Mouse (Mus musculus) lung, postnatal 0 days (tissue): Measurements from ENCODE around the gene Galnt9. TPM values are rescaled to one million over a fixed set of nuclear protein-coding genes. Genes with fewer than 3 reads are reported as not detected.
A peak's percentile ranks its signal among the peaks of the same experiment; 100 is the strongest.

Experiments used
- ATAC-seq: fragments of 200-750 bp; cut with Nextera tagmentation; 2 replicates; pipeline ENCODE4 v1.8.0; 2017; ENCODE audit warnings: moderate library complexity
- DNase-seq: peaks from one replicate; pipeline ENCODE4 v3.0.0-alpha.2; 2016; ENCODE audit warnings: low spot score
- H3K27ac ChIP-seq: fragments of 300-500 bp; sonication (generic); 2 replicates; pipeline ENCODE4 v1.5.1; 2014; ENCODE audit warnings: antibody characterized with exemption, mild to moderate bottlenecking, low read length, mixed read lengths
- H3K27me3 ChIP-seq: fragments of 300-500 bp; sonication (generic); replicated peaks from 2 replicates; pipeline ENCODE4 v1.6.1; 2014; ENCODE audit warnings: low read length, mixed read lengths; ENCODE audit not compliant: insufficient read depth
- H3K36me3 ChIP-seq: fragments of 300-500 bp; sonication (generic); 2 replicates; pipeline ENCODE4 v1.6.1; 2014; ENCODE audit warnings: low read length, mixed read lengths; ENCODE audit not compliant: insufficient read depth
- H3K4me1 ChIP-seq: fragments of 300-500 bp; sonication (generic); 2 replicates; pipeline ENCODE4 v1.6.1; 2014; ENCODE audit warnings: antibody characterized with exemption, low read depth, low read length, mixed read lengths; ENCODE audit not compliant: insufficient read depth
- H3K4me2 ChIP-seq: fragments of 300-500 bp; sonication (generic); replicated peaks from 2 replicates; pipeline ENCODE4 v1.6.1; 2014; ENCODE audit warnings: low read depth, mild to moderate bottlenecking, low read length, moderate library complexity, mixed read lengths
- H3K4me3 ChIP-seq: fragments of 300-500 bp; sonication (generic); 2 replicates; pipeline ENCODE4 v1.5.1; 2014; ENCODE audit warnings: low read depth, low read length
- H3K9ac ChIP-seq: fragments of 300-500 bp; sonication (generic); replicated peaks from 2 replicates; pipeline ENCODE4 v1.6.1; 2014; ENCODE audit warnings: low read depth, mild to moderate bottlenecking
- H3K9me3 ChIP-seq: fragments of 300-500 bp; sonication (generic); 2 replicates; pipeline ENCODE4 v1.6.1; 2016; ENCODE audit warnings: low read length, mixed read lengths
- CTCF ChIP-seq: IDR thresholded peaks from 2 replicates; pipeline ENCODE4 v1.5.1; 2016; ENCODE audit warnings: antibody characterized with exemption, mild to moderate bottlenecking
- EP300 ChIP-seq: IDR thresholded peaks from 2 replicates; pipeline ENCODE4 v1.6.1; 2016; ENCODE audit warnings: antibody characterized with exemption, mild to moderate bottlenecking, control low read depth
- WGBS: fragments of 180-500 bp; shearing (Covaris S2); extraction: QIAGEN DNeasy Blood & Tissue Kit; methylation state at CpG from one replicate; pipeline ENCODE4 v1.1.7; 2014; 5-methylcytosine and 5-hydroxymethylcytosine counted together
- polyA plus RNA-seq: library from polyadenylated mRNA; unstranded; fragments of >200 nt; fragmentation: Nextera tagmentation; extraction: Ambion mirVana; gene quantifications from 2 replicates; pipeline ENCODE4 v1.2.1, GENCODE M21; 2015

Gene Galnt9
- polyA plus RNA-seq, 1 experiment from 2014 or later, result 0.18 TPM

DNA sequence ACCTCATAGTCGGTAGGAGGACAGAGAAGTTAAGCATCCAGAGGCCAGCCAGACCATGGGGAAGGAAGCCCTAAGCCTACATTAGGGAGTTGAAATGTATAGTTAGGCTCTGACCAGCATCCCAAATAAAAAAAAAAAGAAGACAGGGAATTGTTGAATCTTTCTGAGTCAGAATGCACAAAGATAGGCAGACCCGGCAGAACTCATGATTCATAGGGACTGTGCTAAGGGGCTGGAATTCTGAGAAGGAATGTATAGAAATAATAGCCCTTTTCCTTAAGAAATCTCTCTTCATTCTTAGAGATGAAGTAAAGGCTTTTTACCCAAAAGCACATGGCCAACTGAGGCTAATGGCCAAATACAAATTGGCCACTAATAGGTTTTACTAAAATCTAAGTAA, 60.2 kb downstream of the Galnt9 start:
- Histone ChIP-seq H3K4me3 (no peak overlapping the region), H3K4me1 (no peaks in the 10 kb centered on the region), H3K9me3 (no peaks in the 10 kb centered on the region), H3K9ac (no peak overlapping the region), H3K4me2 (no peak overlapping the region), H3K27me3 (no peaks in the 10 kb centered on the region), H3K36me3 (no peaks in the 10 kb centered on the region), H3K27ac (no peak overlapping the region)
- WGBS, result 78% methylated on average over 2 of the region's 2 CpGs
- ATAC-seq, result no peak
- TF ChIP-seq CTCF (no peak), EP300 (no peak)
- no peak for DNase-seq

DNA sequence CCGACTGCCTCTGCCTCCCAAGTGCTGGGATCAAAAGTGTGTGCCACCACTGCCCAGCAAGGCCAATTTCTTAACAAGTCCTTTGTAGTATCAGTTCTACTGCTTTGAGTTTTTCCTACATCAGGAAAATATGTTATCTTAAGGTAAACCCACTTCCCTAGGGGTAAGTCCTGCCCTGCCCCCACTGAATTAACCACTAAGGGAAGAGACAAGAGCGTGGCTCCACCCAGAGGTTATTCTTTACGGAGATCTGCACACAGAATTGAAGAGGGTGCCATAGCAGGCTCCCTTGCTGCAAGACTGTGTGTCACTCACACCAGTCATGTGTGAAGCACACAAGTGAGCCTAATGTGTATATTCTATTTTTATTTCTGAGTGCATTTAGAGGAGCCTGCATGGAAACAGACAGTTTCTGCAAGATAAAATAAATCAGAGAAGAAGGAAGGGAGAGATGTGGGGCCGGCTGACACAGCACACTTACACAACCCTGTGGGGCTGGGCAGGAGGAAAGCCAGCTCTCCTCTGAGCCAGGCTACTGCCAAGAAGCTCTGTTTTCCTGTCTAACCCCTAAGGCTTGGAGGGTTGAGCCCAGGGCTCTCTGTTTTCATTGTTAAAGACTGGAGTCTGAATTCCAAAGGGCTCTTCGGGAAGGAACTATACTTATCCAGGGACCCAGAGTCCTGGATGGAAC, 61.5 kb downstream of the Galnt9 start:
- no peaks in the 10 kb centered on the region for H3K36me3 ChIP-seq
- H3K9me3 ChIP-seq, result no peaks in the 10 kb centered on the region
- no peak overlapping the region for H3K4me3 ChIP-seq
- H3K27ac ChIP-seq, result no peak overlapping the region
- no peaks in the 10 kb centered on the region for H3K27me3 ChIP-seq
- 47% methylated on average over 5 of the region's 5 CpGs for WGBS
- H3K4me1 ChIP-seq, result no peaks in the 10 kb centered on the region
- TF ChIP-seq CTCF (no peak), EP300 (no peak)
- ATAC-seq (no peak), DNase-seq (no peak)
- H3K4me2 ChIP-seq, result no peak overlapping the region
- no peak overlapping the region for H3K9ac ChIP-seq

DNA sequence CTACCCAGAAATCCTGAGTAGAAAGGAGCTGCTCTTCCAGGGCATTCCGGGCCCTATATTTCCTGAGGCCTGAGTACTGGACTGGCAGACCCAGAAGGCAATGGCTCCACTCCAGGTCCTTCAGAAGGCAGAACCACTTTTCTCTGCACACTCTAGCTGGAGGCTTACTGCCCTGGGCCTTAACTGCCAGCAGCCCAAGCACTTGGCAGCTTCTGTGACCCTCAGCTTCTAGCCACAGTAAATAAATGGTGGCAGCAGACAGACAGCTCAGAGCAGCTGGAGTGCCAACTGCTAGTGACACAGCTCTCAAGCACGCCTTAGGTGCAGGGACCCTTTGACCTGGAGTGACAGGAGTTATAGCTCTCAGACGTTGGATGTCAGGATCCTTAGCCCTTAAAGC, 63.6 kb downstream of the Galnt9 start:
- Histone ChIP-seq H3K36me3 (no peaks in the 10 kb centered on the region), H3K4me2 (no peak overlapping the region), H3K4me1 (no peaks in the 10 kb centered on the region), H3K27me3 (no peaks in the 10 kb centered on the region), H3K4me3 (no peak overlapping the region), H3K27ac (no peak overlapping the region), H3K9ac (no peak overlapping the region), H3K9me3 (no peaks in the 10 kb centered on the region)
- ATAC-seq (peak; percentile 60), DNase-seq (peak; percentile 30)
- TF ChIP-seq EP300, result no peak
- TF ChIP-seq CTCF, result no peak
- 33% methylated on average over 3 of the region's 3 CpGs for WGBS

DNA sequence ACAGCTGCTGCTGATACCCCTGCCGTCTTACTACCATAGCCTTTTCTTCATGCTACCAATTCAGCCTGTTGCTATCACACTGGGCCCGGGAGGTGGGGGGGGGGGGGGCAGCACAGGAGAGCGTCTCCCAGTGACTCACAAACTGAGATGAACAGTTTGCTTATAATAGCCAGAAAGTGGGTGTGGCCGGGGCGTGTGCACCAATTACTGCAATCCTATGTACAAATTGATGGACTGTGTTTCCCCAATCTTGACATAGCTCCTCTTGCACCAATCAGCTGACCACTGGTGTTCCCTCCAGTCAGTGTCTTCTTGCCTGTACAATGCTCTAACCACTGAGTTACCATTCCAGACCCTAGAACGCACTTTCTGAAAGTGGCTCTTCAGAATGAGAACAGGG, 64.2 kb downstream of the Galnt9 start:
- no peaks in the 10 kb centered on the region for H3K36me3 ChIP-seq
- no peak overlapping the region for H3K4me3 ChIP-seq
- no peak for DNase-seq
- WGBS, result 67% methylated on average over 6 of the region's 6 CpGs
- no peak overlapping the region for H3K9ac ChIP-seq
- no peak overlapping the region for H3K27ac ChIP-seq
- H3K4me1 ChIP-seq, result no peaks in the 10 kb centered on the region
- TF ChIP-seq CTCF (no peak), EP300 (no peak)
- no peak for ATAC-seq
- H3K27me3 ChIP-seq, result no peaks in the 10 kb centered on the region
- H3K9me3 ChIP-seq, result no peaks in the 10 kb centered on the region
- H3K4me2 ChIP-seq, result no peak overlapping the region

DNA sequence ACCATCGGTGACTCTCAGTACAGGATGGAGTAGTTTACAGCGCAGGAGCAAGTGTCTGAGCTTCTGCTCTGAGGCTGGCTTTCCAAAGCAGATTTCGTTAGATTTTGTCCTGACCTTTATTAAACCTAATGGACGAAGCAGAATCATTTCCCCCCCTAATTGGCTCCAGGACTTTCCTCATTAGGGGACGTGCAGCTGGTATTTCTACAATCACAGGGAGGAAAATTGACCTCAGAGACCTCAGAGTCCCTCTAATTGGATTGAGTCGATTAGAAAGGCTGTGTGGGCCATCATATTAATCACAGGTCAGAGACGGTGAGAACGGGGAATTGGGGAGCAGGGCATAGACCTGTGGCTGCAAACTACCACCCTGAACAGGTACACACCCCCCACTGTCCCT, 64.8 kb downstream of the Galnt9 start:
- H3K4me3 ChIP-seq, result no peak overlapping the region
- TF ChIP-seq EP300 (no peak), CTCF (no peak)
- no peaks in the 10 kb centered on the region for H3K27me3 ChIP-seq
- H3K4me1 ChIP-seq, result no peaks in the 10 kb centered on the region
- H3K4me2 ChIP-seq, result no peak overlapping the region
- H3K27ac ChIP-seq, result no peak overlapping the region
- ATAC-seq (no peak), DNase-seq (no peak)
- no peaks in the 10 kb centered on the region for H3K36me3 ChIP-seq
- no peak overlapping the region for H3K9ac ChIP-seq
- 66% methylated on average over 8 of the region's 8 CpGs for WGBS
- no peaks in the 10 kb centered on the region for H3K9me3 ChIP-seq

DNA sequence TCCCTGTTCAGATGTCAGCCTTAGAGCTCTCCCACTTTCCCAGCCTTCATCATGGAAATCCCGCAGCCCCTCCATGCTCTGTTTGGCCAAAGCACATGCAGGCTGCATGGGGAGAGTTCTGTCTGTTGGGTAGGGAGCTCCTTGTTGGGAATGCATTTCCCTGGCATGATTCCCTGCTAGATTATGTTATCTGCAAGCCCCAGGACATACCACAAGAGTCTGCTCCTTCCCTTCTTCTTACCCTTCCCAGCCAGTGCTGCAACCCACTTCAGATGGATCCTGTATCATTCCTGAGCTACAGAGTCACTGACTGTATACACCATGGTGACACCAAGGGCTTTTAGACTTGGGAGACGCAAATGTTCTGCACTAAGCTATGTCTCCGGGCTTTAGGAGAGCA, 65.3 kb downstream of the Galnt9 start:
- 72% methylated on average over 3 of the region's 3 CpGs for WGBS
- H3K4me1 ChIP-seq, result no peaks in the 10 kb centered on the region
- H3K9me3 ChIP-seq, result no peaks in the 10 kb centered on the region
- TF ChIP-seq CTCF (no peak), EP300 (no peak)
- H3K36me3 ChIP-seq, result no peaks in the 10 kb centered on the region
- H3K4me2 ChIP-seq, result no peak overlapping the region
- no peaks in the 10 kb centered on the region for H3K27me3 ChIP-seq
- H3K9ac ChIP-seq, result no peak overlapping the region
- no peak overlapping the region for H3K27ac ChIP-seq
- DNase-seq (no peak), ATAC-seq (no peak)
- no peak overlapping the region for H3K4me3 ChIP-seq

DNA sequence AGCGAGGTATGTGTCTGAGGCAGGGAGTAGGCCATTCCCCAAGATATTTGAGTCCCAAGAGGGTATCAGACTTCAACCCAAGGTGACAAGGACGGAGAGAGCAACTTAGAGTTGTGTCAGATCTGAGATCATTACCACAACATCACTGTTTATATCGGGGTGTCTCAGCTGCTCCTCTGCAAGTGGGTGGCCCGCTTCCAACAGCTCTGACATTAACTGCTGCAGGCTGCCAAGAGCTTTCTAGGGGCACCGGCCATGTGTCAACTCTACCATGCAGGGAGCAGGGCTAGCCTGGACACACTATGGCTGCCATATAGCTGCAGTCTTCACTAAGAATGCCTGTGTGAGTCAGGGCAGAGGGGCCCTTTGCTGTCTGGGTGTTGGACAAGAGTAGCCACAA, 65.7 kb downstream of the Galnt9 start:
- H3K36me3 ChIP-seq, result no peaks in the 10 kb centered on the region
- H3K4me2 ChIP-seq, result no peak overlapping the region
- no peaks in the 10 kb centered on the region for H3K4me1 ChIP-seq
- TF ChIP-seq CTCF (no peak), EP300 (no peak)
- H3K9ac ChIP-seq, result no peak overlapping the region
- ATAC-seq, result no peak
- no peak for DNase-seq
- H3K4me3 ChIP-seq, result no peak overlapping the region
- WGBS, result 61% methylated on average over 5 of the region's 5 CpGs
- no peak overlapping the region for H3K27ac ChIP-seq
- no peaks in the 10 kb centered on the region for H3K9me3 ChIP-seq
- H3K27me3 ChIP-seq, result no peaks in the 10 kb centered on the region
